12 mouse cellular contexts compared by ENCODE assay signal in genomic region chr2:104497771-104498170, GRCm38 (mm10). TPM values are rescaled to one million over a fixed set of nuclear protein-coding genes. Genes with fewer than 3 reads are reported as not detected.
A peak's percentile ranks its signal among the peaks of the same experiment; 100 is the strongest.
DNase-seq lines count a peak whose midpoint lies in the region; ATAC-seq lines count a peak whose summit lies in the region.
"Had no signal": no experiment of that assay in that cellular context is flagged by ENCODE, and none has a peak within 500 bp of the region (broad histone marks: within the 10 kb centered on the region; RNA-seq: fewer than 3 reads in every experiment).

No protein-coding gene starts in this region.

- no peak overlapping the region for H3K27ac ChIP-seq in heart, embryonic 11.5 days (ENCODE audit: low read depth, low read length)
- H3K27ac ChIP-seq in hindbrain, embryonic 16.5 days (ENCODE audit: low read depth, low read length): no peak overlapping the region
- H3K27ac ChIP-seq: limb, embryonic 12.5 days; neural tube, embryonic 15.5 days had no signal

- H3K9ac ChIP-seq in heart, embryonic 11.5 days (ENCODE audit: low read depth, low read length): 0 out of 2 replicates have a peak overlapping the region, but pooled peaks have one; percentile 16
- H3K9ac ChIP-seq in hindbrain, embryonic 16.5 days (ENCODE audit: low read depth, low read length): no peak overlapping the region
- H3K9ac ChIP-seq: limb, embryonic 12.5 days; neural tube, embryonic 15.5 days had no signal

- peaks cover 23% of the 10 kb centered on the region for H3K4me1 ChIP-seq in heart, embryonic 11.5 days (ENCODE audit: control insufficient read depth, insufficient read depth, low read length)
- peaks cover 4% of the 10 kb centered on the region for H3K4me1 ChIP-seq in hindbrain, embryonic 16.5 days (ENCODE audit: control insufficient read depth, insufficient read depth, low read depth, low read length)

- no peak for ATAC-seq in heart, embryonic 11.5 days (replicated peaks; ENCODE audit: insufficient number of reproducible peaks, low FRiP score, low TSS enrichment)
- ATAC-seq in hindbrain, embryonic 16.5 days: no peak
- ATAC-seq: inflammation-experienced regulatory T-cells, adult 6 months had no signal

- no peak overlapping the region for H3K4me3 ChIP-seq in heart, embryonic 11.5 days (ENCODE audit: low read depth, low read length)
- no peak overlapping the region for H3K4me3 ChIP-seq in hindbrain, embryonic 16.5 days (ENCODE audit: low read length)
- H3K4me3 ChIP-seq: limb, embryonic 12.5 days; neural tube, embryonic 15.5 days had no signal

- 52% methylated on average over 4 of the region's 4 CpGs for WGBS in heart, embryonic 11.5 days (ENCODE audit: insufficient replicate concordance)
- WGBS in hindbrain, embryonic 16.5 days: 67% methylated on average over 4 of the region's 4 CpGs

- H3K36me3 ChIP-seq in heart, embryonic 11.5 days (ENCODE audit: control insufficient read depth, insufficient read depth, low read length): no peaks in the 10 kb centered on the region
- no peaks in the 10 kb centered on the region for H3K36me3 ChIP-seq in hindbrain, embryonic 16.5 days (ENCODE audit: control insufficient read depth, insufficient read depth, low read length)
- H3K36me3 ChIP-seq: limb, embryonic 12.5 days; neural tube, embryonic 15.5 days had no signal

- H3K9me3 ChIP-seq in heart, embryonic 11.5 days (replicated peaks; ENCODE audit: control insufficient read depth, low read length): no peaks in the 10 kb centered on the region
- no peaks in the 10 kb centered on the region for H3K9me3 ChIP-seq in hindbrain, embryonic 16.5 days (ENCODE audit: control insufficient read depth, low read length)
- H3K9me3 ChIP-seq: limb, embryonic 12.5 days; neural tube, embryonic 15.5 days had no signal

- DNase-seq in heart, adult 18-20 months: no peak
- peak; percentile 63 to 70 for DNase-seq in right cerebral cortex, adult 2 months (ENCODE audit: low spot score in 2 of 2)
- DNase-seq in right cerebral cortex, postnatal 14 days: no peak
- peak; percentile 55 to 65 for DNase-seq in left cerebral cortex, adult 18-20 months (ENCODE audit: low spot score in 2 of 2)
- peak; percentile 85 for DNase-seq in telencephalon, adult 2 months (ENCODE audit: low read depth, low spot score)
- DNase-seq in gastrocnemius, postnatal 4 days (ENCODE audit: low spot score in 2 of 2): no peak
- DNase-seq: midbrain, embryonic 14.5 days had no signal

- peak overlapping the region; percentile 8; the same call in 1 of the 2 replicates for H3K4me2 ChIP-seq in heart, embryonic 11.5 days
- H3K4me2 ChIP-seq in hindbrain, embryonic 16.5 days (ENCODE audit: low read length): no peak overlapping the region
- H3K4me2 ChIP-seq: limb, embryonic 12.5 days; neural tube, embryonic 15.5 days had no signal

- no peaks in the 10 kb centered on the region for H3K27me3 ChIP-seq in heart, embryonic 11.5 days (ENCODE audit: control insufficient read depth, insufficient read depth, low read length)
- H3K27me3 ChIP-seq in hindbrain, embryonic 16.5 days (replicated peaks; ENCODE audit: control insufficient read depth, insufficient read depth, low read length): no peaks in the 10 kb centered on the region

RNA-seq across cellular contexts. Expression of gene Hipk3, which starts 3.5 kb away (rescaled TPM):
- 48.1 and 61.9 TPM in 2 replicates for polyA plus RNA-seq in heart, embryonic 11.5 days (2014; fragmentation: Nextera tagmentation; extraction: Ambion mirVana)
- 100 to 1,000 TPM; 209 to 220 TPM for total RNA-seq in heart, adult 18-20 months (2021)
- 100 to 1,000 TPM; 103 to 108 TPM for total RNA-seq in left cerebral cortex, adult 18-20 months (2021)
- total RNA-seq in gastrocnemius, postnatal 4 days (2021): 100 to 1,000 TPM; 148 to 153 TPM
- 6.1 and 7.7 TPM in 2 replicates for polyA plus RNA-seq in hindbrain, embryonic 16.5 days (2015; fragmentation: Nextera tagmentation; extraction: Ambion mirVana)

Comparison
In these comparisons a context has a peak if more than half of its experiments do, and no peak if none do; other contexts are left out.
1. DNase-seq: peak in right cerebral cortex, adult 2 months (2 of 2), left cerebral cortex, adult 18-20 months (2 of 2) and telencephalon, adult 2 months (single experiment); none in heart, adult 18-20 months (0 of 2), right cerebral cortex, postnatal 14 days (single experiment) and gastrocnemius, postnatal 4 days (0 of 2).